Mouse (Mus musculus) erythroid progenitor cell, adult 5-6 weeks (primary cell): ENCODE data around the gene Sbno2. TPM values are rescaled to one million over a fixed set of nuclear protein-coding genes. Genes with fewer than 3 reads are reported as not detected.

Experiments
- ATAC-seq: replicated peaks from 2 replicates; pipeline ENCODE4 v1.8.0; 2016; ENCODE audit warnings: moderate number of reproducible peaks, mild to moderate bottlenecking, moderate TSS enrichment, inconsistent platforms; ENCODE audit not compliant: poor library complexity, low FRiP score, severe bottlenecking
- total RNA-seq, 2 experiments: library from RNA; stranded (forward) in 1 of 2; stranded (reverse) in 1 of 2; fragments of 150-400 nt in 1 of 2; fragments of 186-747, 209-891 nt in 1 of 2; gene quantifications; 2 replicates each; pipeline versions ENCODE4 v1.2.3 to v1.2.4; 2015 to 2017; ENCODE audit warnings: low replicate concordance in 2 of 2

Sbno2 gene
- total RNA-seq, 2 experiments from 2014 or later = 21.8 to 34.3 TPM

DNA sequence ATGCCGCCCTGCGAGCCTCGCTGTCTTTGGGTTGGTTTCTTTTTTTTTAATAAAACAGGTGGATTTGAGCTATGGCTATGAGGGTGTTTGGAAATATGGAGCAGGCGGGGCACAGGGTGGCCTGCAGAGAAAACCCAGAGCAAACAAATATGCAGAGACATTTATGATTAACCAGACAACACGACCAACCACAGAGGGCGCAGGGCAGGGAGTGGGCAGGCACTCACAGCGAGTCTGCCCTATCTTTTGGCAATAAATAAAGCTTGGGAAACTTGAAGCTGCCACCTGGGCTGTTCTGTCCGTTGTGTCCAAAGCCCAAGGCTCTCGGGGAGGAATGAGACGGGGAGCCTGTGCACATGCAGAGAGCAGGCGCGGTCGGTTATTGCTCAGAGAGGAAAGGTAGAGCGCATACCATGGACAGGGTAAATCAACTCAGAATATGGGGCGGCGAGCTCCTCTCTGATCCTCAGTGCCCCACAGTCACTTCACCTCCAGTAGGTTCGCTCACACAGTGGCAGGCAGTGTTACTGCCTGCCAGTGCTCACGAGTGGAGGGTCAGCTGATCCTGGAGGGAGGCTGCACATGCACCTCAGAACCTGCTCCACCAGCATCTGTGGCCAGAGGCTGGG, 25.1 kb upstream of the Sbno2 start:
- no peak for ATAC-seq

DNA sequence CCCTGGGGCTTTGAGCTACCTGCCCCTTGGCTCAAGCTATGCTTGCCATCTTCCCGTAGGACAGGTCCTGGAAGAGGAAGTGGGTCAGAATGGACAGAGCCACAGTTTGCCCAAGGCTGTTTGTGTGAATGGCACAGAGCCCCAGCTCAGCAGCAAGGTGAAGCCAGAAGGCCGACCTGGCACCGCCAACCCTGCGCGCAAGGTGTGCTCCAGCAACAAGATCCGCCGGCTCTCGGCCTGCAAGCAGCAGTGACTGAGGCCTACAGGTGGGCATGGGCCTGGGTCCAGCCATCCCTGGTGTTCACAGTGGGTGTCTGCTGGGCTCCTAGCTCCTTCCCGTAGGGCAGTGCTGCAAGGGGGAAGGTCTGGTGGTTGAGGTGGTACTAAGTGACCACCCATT, 24.5 kb upstream of the Sbno2 start:
- ATAC-seq = no peak

DNA sequence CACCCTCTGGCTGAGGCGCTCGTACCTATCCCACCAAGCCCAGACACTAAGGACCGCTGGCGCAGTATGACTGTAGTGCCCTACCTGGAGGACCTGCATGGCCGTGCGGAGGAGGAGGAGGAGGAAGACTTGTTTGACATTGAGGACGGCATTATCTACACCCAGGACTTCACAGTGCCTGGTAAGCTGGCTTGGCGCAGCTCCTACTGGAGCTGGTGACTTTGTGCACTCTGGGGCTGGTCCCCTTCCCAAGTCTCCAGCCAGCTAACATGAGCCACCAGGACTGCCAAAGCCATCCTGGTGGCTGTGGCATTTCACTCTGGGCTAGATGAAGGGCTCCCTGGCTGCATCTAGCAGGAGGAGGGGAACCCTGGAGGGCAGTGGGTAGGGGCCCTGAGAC, 22.5 kb upstream of the Sbno2 start:
- ATAC-seq = no peak

- ATAC-seq = peak; percentile 84
Measured at GRCm38 (mm10) chr10:80123932-80124562, 18.7 kb upstream of the Sbno2 start.

GRCm38 (mm10) chr10:80121639-80122038, 16.3 kb upstream of the Sbno2 start:
- no peak for ATAC-seq

DNA sequence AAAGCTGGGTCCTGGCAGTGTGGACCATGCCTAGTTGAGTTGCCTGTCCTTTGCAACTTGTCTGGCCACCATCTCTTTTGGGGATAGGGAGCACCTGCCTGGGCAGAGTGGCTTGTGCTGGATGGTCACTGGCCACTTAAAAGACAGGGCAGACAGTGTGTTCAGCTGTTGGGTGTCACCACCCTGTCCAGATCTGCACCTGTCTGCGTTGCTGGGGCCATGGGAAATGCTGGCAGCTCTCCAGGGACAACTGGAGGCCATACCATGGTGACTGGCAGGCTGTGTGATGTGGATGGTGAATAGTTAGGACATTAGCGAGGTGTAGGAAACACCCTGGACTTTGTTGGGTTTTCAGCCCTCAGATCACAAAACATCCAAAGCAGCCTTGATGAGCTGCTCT, 14.8 kb upstream of the Sbno2 start:
- ATAC-seq = no peak

DNA sequence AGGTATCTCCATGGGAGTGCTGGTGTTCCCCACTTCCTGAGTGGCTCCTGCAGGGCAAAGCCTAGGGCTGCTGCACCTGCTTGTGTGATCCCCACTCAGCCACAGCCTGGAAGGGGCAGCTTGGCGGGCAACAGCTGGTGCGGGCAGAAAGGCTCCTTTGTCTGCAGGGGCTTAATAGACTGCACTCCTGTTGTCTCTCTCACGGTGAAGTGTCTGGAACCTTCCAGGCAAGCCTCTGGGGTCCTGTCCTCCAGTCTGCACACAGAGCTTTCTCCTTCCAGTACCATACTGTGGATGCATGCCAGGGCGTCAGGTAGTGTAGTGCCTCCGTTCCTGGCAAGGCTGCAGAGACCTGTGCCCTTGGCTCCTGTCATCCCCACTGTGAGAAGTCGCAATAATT, 13.2 kb upstream of the Sbno2 start:
- no peak for ATAC-seq

- no peak for ATAC-seq
Measured at GRCm38 (mm10) chr10:80117736-80118135, 12.4 kb upstream of the Sbno2 start.

DNA sequence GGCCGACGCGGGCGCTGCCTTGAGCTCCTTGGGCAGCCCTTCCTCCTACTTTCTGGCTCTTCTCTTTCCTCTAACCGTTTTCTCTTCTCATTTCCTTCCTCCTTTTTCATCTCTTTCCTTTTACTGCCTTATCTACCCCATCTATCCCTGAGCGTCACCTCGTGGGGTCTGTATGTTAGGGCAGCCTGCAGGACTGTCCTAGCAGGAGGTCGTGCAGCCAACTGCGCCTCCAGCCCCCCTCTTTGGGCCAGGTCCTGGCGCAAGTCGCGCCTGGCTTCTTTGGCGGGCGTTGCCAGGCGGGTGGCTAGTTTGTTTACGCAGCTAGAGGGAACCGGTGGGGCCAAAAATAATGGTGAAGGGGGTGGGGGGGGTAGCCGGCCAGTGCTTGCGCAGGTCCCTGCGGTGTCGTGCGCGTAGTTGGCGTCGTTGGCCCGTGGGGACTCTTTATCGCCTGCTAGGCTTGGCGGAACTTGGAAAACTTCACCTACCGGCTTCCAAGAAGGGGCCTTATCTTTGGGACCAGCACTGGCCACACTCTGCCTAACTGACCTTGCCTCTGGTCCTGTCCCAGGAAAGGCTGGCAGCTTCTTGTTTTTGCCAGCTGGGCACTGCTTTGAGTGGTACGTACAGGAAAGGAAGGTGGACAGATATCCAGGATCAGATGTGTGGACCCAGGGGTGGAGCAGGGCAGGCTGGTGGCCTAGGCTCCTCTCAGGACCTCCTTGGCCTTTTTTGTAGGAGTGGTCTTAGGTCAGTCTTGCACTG, 11.7 kb upstream of the Sbno2 start:
- peak; percentile 36 for ATAC-seq

DNA sequence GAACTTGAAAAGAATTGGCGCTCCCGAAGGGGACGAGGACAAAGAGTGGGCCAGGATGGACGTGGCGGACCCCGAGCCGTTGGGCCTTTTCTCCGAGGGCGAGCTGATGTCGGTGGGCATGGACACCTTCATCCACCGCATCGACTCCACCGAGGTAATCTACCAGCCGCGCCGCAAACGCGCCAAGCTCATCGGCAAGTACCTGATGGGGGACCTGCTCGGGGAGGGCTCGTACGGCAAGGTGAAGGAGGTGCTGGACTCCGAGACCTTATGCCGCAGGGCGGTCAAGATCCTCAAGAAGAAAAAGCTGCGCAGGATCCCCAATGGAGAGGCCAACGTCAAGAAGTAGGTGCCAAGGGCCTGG, 11.2 kb upstream of the Sbno2 start:
- ATAC-seq = 0 out of 2 replicates have a peak, but pooled peaks have one; percentile 1

DNA sequence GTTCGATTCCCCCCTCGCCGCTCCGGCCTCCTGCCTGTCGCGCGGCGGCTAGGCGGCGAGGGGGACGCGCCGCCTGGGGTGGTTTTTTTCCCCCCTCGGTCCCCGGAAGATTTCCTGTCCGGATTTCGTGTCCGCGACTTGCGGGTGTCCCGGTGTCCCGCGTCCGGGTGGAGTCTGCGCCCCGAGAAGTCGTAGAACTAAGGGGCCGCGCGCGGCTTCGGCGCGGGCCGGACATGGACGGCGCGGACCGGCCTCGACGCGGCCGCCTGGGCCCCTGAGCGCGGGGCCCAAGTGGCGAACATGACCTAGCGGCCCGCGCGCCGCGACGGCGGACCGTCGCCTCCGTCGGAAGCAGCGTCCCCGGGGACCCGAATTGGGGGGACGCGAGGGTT, 10.6 kb upstream of the Sbno2 start:
- ATAC-seq = no peak

GRCm38 (mm10) chr10:80115290-80115943, 10.0 kb upstream of the Sbno2 start, which contains the start of gene Stk11:
Gene Stk11 (plus strand): TSS chr10:80115803.
- ATAC-seq = peak; percentile 79

DNA sequence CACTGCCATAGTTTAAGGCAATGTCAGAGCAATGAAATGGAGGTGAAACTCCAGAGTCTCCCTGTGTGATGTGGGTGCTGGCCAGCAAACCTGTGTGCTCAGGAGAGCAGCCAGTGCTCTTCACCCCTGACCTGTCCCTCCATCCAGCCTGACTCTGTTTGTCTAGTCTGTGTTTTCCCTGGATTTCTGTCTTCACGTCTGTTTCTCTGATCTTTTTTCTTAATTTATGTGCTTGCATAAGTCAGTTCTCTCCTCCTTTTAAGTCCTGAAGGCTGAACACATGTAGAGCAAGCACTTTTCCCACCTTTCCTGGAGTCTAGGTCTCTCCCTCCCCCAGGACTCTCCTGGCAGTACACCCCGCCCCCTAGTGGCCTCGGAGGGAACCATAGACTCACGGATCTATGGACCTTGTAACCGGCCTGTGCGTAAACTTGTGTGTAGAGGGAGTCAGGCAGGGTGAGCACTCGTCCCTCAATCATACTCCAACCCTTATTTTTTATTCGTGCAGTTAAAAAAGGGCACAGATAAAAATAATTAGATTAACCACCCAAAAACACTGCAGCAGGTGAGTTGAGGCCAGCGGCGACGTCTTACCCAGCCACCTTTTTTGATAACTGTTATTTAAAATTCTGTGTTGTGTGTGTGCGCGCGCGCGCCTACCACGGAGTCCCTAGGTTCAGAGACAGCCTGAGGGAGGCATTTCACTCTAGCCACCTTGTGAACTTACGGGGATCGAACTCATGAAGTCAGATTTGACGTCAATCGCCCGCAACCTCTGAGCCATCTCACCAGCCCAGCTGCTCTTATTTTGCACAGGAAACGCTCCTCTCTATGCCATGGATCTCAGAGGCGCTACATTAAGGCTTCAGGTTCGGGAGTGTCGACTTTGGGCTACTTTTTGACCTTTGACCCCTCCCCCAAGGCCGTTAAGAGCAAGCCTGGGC, 9.2 kb upstream of the Sbno2 start:
- ATAC-seq = peak; percentile 59

DNA sequence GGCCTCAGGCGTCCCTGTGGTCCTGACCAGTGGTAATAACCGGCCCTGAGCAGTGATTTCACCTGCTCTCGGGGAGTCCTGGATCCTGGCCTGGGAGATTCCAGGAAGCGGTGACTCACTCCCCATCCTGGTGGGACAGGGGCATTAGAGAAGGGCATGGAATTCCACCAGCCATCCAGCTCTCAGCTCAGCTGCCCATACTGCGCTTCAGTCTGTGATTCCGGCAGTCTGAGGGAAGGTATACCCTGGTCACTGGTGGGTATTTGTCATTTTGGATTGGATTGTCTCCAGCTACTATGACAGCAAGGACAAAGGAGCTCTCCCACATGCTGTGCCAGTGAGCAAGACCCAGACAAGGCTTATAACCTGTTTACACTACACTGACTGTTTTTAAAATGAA, 2.3 kb upstream of the Sbno2 start:
- ATAC-seq = no peak

DNA sequence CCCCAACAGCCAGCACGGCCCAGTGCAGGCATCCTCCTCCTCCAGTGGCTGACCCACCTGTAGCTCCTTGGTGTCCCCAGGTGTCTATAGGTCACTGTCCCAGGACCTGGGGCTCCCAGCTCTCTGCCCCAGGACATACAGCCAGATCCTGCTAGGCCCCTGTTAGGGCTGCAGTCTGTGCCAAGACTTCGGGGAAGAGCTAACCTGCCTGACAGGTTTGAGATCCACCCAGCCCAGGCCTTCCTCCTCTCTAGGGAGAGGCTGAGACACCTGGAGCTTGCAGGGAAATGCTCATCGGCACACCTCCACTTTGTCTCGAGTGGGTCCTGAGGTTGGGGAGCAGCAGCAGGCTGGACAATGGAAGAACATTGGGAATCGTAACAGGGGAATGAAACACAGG, 555 bp upstream of the Sbno2 start:
- no peak for ATAC-seq

DNA sequence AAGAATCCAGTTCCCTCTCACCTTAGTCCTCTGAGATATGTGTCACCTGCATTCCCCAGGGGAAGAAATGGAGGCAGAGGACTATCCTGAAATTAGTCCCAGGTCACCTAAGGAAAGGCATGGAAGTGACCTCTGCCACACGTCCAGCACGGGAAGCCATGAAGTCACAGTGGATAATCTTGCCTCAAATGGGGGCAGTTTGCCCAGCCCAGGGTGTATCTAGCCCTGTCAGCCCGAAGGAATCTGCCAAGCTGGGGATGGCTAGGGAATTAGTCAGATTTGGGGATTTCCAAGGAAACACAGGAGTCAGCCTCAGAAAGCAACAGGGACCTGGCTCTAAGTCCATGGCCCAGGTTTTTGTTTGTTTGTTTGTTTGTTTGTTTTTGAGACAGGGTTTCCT, 1.2 kb downstream of the Sbno2 start:
- ATAC-seq = no peak

DNA sequence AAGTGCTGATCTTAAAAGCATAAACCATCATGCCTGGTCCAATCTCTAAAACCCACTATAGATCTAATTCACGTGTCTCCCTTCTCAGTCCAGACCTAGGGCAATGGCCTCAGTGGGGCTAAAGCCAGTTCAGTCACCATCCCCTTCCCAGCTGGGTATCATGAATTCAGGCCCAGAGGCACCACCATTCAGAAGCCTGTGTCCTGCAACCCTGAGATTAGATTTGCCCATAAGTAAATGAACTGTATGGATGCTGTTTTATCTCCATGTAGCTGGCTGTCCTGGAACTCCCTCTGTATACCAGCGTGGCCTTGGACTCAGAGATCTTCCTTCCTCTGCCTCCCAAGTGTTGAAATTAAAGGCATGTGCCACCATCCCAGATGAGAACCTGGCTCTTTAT, 2.3 kb downstream of the Sbno2 start:
- ATAC-seq = peak; percentile 74

- peak; percentile 87 for ATAC-seq
Measured at GRCm38 (mm10) chr10:80102216-80102915, 3.0 kb downstream of the Sbno2 start.

GRCm38 (mm10) chr10:80100982-80101381, 4.4 kb downstream of the Sbno2 start:
- ATAC-seq = 0 out of 2 replicates have a peak, but pooled peaks have one; percentile 8
